Mouse (Mus musculus) bone marrow macrophage, adult 2 months (primary cell): ENCODE results near the gene Tmub2. TPM values are rescaled to one million over a fixed set of nuclear protein-coding genes. Genes with fewer than 3 reads are reported as not detected.

Source experiments
- H3K27ac ChIP-seq: 2 replicates; pipeline ENCODE4 v1.5.1; 2012; ENCODE audit warnings: low read depth, low read length; ENCODE audit not compliant: insufficient read depth
- H3K4me1 ChIP-seq: 2 replicates; pipeline ENCODE4 v1.6.1; 2012; ENCODE audit warnings: low read length; ENCODE audit not compliant: control insufficient read depth, insufficient read depth
- H3K4me3 ChIP-seq: 2 replicates; pipeline ENCODE4 v1.5.1; 2012; ENCODE audit warnings: mild to moderate bottlenecking, low read length, moderate library complexity; ENCODE audit not compliant: insufficient read depth
- CTCF ChIP-seq: IDR thresholded peaks from 2 replicates; pipeline ENCODE4 v1.5.1; 2012; ENCODE audit warnings: low read depth, mild to moderate bottlenecking, low read length, moderate library complexity
- POLR2A ChIP-seq: IDR thresholded peaks from 2 replicates; pipeline ENCODE4 v1.6.1; 2012; ENCODE audit warnings: mild to moderate bottlenecking, low read depth, low read length, borderline replicate concordance
- polyA plus RNA-seq: library from polyadenylated mRNA; stranded (reverse); fragments of >200 nt; gene quantifications from 2 replicates; pipeline ENCODE4 v1.2.4, GENCODE M21; 2012; ENCODE audit not compliant: missing spikeins, insufficient read depth, insufficient read length

Gene Tmub2
- polyA plus RNA-seq, 1 experiment: 62.2 TPM

GRCm38 (mm10) chr11:102336191-102336590 is 51.5 kb downstream of the Tmub2 start:
- no peak for TF ChIP-seq POLR2A
- no peak for TF ChIP-seq CTCF
- H3K4me1 ChIP-seq: peaks cover 10% of the 10 kb centered on the region
- no peak overlapping the region for H3K4me3 ChIP-seq
- H3K27ac ChIP-seq: no peak overlapping the region

- H3K27ac ChIP-seq: no peak overlapping the region
These were observed 53.2 kb downstream of the Tmub2 start for GRCm38 (mm10) chr11:102337921-102338320.

GRCm38 (mm10) chr11:102338561-102338960 is 53.8 kb downstream of the Tmub2 start:
- Histone ChIP-seq H3K27ac (no peak overlapping the region), H3K4me3 (no peak overlapping the region), H3K4me1 (peaks cover 10% of the 10 kb centered on the region)
- no peak for TF ChIP-seq POLR2A
- TF ChIP-seq CTCF: no peak

More at GRCm38 (mm10) chr11:102337921-102338320, 53.2 kb downstream of the Tmub2 start:
- TF ChIP-seq POLR2A (no peak), CTCF (no peak)
- no peak overlapping the region for H3K4me3 ChIP-seq
- peaks cover 10% of the 10 kb centered on the region for H3K4me1 ChIP-seq

Other genes with a start within 250 kb of the Tmub2 start
- 5.1 and 6.4 TPM in 2 replicates for gene Cd300lg, start 243.4 kb upstream of the Tmub2 start, polyA plus RNA-seq
- not detected in 2 replicates for gene Mpp2, start 196.4 kb upstream of the Tmub2 start, polyA plus RNA-seq
- gene Ppy, start 183.6 kb upstream of the Tmub2 start, polyA plus RNA-seq: not detected in 2 replicates
- gene Pyy, start 177.1 kb upstream of the Tmub2 start, polyA plus RNA-seq: not detected in 2 replicates
- not detected in 2 replicates for gene Nags, start 139.4 kb upstream of the Tmub2 start, polyA plus RNA-seq
- gene Tmem101, start 128.5 kb upstream of the Tmub2 start, polyA plus RNA-seq: 10.0 and 10.4 TPM in 2 replicates
- 43.3 and 47.7 TPM in 2 replicates for gene Lsm12, start 99.6 kb upstream of the Tmub2 start, polyA plus RNA-seq
- gene G6pc3, start 95.3 kb upstream of the Tmub2 start, polyA plus RNA-seq: 20.1 and 28.3 TPM in 2 replicates
- 96.3 and 116 TPM in 2 replicates for gene Hdac5, start 54.8 kb upstream of the Tmub2 start, polyA plus RNA-seq
- gene BC030867, start 36.0 kb upstream of the Tmub2 start, polyA plus RNA-seq: 6.3 and 7.2 TPM in 2 replicates
- not detected in 2 replicates for gene Asb16, start 16.2 kb upstream of the Tmub2 start, polyA plus RNA-seq
- gene Atxn7l3, start 11.7 kb downstream of the Tmub2 start, polyA plus RNA-seq: 32.9 and 39.8 TPM in 2 replicates
- 59.0 and 59.7 TPM in 2 replicates for gene Ubtf, start 34.8 kb downstream of the Tmub2 start, polyA plus RNA-seq
- not detected in 2 replicates for gene Slc4a1, start 81.3 kb downstream of the Tmub2 start, polyA plus RNA-seq
- not detected in 2 replicates for gene Rundc3a, start 108.5 kb downstream of the Tmub2 start, polyA plus RNA-seq
- 133 and 173 TPM in 2 replicates for gene Slc25a39, start 123.0 kb downstream of the Tmub2 start, polyA plus RNA-seq
- 1,924 and 2,101 TPM in 2 replicates for gene Grn, start 145.4 kb downstream of the Tmub2 start, polyA plus RNA-seq
- not detected in 2 replicates for gene Fam171a2, start 162.8 kb downstream of the Tmub2 start, polyA plus RNA-seq
- 2.3 and 2.5 TPM in 2 replicates for gene Itga2b, start 185.2 kb downstream of the Tmub2 start, polyA plus RNA-seq